Mouse (Mus musculus): Measurements from ENCODE around the gene Plekhm3.

Gene Plekhm3

DNA sequence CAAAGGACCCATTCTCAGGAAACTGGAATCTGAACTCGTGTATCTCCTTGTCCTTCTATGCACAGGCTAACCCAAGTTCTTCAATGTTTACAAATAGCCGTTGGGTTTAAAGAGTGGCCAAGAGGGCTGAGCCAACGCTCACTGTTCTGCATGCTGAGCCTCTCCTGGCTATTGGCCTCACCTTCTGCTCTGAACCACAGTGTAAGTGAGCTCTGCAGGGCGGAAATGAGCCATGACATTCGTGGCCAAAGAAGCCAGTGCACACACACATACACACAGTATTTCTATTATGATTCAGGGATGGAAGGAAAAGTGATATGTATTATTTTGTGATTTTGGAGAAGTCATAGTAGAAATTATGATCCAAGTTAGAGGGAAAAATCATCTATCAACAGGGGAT lies 138.9 kb downstream of the Plekhm3 start:
- DNase-seq: no peak

DNA sequence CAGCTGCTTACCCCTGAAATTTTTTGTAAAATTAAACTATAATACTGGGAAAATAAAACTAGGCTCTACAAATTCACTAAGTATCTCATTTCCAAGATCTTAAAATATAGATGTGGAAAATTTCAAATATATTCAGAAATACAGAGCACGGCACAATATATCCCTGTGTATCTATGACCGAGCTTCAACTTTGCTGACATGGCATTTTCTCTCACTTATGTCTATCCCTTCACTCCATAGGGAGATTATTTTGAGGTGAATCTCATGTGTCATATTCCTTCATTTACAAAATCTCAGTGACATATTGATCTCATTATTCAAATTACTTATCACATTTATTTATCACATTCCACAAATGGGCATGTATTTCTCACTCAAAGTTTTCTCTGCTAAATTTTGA lies 143.4 kb downstream of the Plekhm3 start:
- no peak for DNase-seq

DNA sequence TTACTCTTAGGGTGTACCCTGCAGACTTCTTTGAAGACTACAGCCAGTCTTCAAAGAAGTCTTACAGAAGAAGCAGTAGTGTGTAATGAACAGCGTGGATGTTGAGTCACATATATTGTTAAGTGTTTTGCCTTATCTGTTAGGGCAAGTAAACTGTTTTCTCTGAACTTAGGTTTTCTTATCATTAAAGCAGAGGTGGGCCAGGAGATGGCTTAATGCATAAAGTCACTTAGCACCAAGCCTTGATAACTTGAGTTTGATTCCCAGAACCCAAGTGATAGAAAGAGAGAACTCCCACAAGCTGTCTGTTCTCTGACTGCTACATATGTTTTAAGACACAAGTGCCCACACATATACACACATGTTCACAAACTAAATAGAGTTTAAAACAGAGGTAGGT lies 144.7 kb downstream of the Plekhm3 start:
- no peak for DNase-seq

DNA sequence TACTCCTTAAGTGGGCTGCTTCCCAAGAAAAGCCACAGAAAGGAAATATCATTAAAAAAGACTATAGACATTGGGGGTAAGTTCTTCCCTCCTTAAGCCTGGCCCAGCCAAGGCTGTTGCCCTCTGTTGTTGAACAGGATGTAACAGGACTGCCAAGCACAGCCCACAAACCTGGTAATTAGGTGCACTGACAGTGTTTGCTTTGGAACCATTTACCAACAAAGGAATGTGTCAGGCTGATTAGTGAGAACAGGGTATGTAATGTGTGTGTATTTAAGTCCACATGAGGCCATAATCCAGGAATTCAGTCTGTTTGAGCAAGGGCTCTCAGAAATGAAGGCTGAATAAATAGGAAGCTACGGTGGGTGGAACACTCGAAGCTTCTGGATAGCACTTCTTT lies 147.5 kb downstream of the Plekhm3 start:
- DNase-seq: peak; percentile 53

DNA sequence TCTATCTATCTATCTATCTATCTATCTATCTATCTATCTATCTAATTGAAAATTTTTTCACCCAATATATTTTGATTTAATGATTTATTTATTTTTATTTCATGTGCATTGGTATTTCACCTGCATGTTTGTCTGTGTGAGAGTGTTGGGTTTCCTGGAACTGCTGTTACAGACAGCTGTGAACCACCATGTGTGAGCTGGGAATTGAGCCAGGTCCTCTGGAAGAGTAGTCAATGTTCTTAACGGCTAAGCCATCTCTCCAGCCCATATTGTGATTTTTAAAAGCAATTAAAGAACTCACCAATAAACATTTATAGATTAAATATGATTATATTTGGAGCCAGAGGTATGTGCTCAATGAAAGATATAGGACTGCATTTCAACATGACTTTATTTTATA lies 148.9 kb downstream of the Plekhm3 start:
- no peak for DNase-seq

DNA sequence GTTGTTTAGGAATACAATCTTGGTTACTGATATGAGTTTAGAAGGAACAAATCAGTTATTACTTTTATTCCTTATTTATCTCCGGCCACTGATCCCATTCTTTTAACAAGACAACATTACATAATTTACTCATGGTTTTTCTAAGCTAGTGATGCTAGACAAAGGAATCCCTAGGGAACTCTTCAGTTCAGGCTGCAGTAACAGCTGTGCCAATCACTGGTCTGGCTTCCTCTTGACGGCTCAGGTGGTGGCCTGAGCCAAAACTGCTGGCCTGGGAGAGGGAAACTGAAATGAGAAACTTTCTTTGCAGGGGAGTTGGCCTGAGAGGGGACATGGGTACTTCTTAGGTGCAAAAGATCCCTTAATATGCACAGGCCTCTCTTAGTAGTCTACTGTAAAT lies 151.4 kb downstream of the Plekhm3 start:
- no peak for DNase-seq

DNA sequence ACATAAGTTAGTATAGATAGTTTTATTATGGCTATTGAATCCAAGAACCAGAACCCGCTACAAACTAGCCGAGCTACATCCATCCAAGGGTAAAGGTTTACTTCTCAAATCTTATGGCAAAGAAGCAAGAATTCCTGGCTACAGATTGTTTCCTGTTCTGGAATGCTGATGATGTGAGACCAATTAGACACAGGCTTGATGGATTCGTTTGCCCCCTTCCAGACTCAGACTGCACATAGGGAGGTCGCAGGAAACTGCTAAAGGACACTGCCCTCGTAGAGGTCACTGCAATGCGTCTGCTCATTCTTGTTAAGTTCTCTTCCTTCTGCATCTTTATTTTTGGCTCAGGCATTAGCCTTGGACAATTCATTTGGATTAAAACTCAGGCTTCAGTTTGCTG lies 154.0 kb downstream of the Plekhm3 start:
- DNase-seq: no peak

DNA sequence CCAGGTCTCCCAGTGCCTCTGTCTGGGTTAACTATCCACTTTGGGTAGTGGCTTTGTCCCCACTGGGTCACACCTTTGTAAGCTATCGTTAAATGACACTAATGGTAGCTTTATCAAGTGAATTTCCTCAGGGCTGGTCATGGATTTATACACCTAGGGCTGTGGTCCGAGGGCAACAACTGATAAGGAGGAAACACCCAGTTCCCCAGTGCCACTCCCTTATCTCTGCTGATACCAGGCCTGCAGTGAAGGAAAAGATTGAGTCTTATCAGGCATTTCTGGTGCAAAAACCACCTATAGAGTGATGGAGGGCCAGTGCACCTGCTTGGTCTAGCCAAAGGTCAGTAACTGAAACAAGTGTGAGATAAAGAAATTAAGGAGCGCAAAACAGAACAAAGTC lies 159.0 kb downstream of the Plekhm3 start:
- DNase-seq: no peak

DNA sequence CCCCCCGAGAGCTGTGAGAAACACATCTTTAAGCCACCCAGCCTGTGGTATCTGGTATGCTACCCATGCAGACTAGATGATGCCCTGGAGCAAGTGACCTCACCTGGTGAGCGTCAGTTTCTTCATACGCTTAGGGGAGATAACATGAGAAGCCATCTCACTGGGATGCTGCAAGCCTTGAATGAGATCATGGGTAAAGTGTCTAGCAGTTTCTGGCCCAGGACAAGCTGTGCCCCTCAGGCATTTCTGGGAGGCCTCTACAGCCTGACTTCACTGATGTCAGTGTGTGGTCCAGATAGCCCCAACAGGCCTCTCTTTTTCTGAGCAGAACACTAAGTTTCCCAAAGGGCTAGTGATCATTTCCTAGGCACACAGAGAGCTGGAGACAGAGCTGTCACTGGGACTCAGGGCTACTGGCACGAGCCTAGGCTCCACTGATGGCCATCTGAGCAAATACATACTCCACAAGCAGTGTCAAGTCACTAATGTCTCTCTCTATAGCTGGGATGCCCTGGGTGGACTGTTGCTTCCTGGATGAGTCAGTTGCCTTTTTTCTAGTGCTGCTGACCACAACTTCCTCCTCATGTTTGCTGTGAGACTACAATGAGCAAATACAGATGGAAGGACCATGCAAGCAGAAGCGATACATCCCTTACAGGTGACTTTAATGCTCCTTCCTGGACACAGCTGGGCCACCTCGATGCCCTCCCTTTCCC lies 159.6 kb downstream of the Plekhm3 start:
- no peak for DNase-seq

DNA sequence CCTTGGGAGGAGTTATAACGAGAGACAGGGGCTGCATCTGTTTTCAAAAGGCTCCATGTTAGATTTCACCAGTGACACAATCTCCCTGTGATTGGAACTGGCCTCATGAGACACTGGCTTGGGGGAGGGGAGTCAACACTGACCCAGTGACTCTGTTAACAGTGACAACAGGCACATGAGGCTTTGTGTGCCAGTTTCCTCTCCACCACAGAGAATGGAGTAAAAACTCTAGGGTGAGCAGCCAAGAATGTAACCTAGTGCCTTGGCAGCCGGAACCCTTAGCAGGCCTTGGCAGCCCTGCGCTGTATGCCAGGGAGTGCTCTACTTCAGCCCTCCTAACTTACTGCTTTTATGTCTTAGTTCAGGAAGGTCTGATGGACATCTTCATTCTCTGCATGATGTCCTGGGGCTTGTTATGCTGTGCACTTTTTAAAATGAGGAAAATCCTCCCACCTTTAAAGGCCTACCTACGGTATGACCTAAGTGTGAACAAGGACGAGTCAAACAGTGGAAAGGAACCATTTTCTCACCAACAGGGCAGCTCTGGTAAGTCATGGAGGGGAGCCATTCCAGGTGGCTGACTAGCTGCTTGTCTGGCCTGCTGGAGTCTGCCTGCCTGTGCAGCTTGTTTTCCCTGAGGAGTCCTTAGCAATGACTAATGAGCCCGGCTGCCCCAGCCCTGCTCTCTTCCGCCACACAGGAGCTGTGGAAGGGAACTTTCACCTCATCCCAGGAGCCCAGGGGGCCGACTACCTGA lies 161.2 kb downstream of the Plekhm3 start:
- no peak for DNase-seq

DNA sequence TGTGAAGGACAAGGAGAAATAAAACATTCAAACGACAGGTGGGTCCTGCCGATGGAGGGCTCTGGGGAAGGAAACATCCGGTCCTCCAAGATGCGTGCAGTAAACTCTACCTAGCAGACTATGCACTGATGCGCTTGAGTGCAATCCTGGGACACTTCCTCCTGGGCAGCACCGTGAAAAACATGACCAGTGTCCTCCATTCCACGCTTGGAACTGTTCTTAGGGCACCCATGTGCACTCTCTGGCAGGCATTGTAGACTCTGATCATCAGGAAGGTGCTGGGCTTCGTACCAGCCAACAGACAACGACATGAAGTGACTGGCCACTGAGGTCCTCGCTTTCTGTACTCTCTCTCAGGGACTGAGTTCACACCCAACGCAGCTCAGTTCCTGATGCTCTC lies 162.5 kb downstream of the Plekhm3 start:
- DNase-seq: peak; percentile 61

DNA sequence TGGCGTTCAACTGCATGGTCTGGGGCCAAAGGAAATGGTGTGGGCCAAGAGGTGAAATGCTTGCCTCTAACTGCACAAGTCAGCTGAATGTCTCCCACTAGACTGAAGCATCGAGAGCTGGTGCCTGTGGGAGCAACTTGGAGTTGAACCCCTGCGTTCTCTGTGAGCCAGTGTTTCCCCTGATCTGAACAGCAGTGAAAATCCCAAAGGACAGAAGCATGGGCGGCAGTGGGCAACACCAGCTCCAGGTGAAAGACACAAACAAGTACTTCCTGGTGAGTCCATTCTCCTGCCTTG lies 163.4 kb downstream of the Plekhm3 start:
- DNase-seq: no peak

DNA sequence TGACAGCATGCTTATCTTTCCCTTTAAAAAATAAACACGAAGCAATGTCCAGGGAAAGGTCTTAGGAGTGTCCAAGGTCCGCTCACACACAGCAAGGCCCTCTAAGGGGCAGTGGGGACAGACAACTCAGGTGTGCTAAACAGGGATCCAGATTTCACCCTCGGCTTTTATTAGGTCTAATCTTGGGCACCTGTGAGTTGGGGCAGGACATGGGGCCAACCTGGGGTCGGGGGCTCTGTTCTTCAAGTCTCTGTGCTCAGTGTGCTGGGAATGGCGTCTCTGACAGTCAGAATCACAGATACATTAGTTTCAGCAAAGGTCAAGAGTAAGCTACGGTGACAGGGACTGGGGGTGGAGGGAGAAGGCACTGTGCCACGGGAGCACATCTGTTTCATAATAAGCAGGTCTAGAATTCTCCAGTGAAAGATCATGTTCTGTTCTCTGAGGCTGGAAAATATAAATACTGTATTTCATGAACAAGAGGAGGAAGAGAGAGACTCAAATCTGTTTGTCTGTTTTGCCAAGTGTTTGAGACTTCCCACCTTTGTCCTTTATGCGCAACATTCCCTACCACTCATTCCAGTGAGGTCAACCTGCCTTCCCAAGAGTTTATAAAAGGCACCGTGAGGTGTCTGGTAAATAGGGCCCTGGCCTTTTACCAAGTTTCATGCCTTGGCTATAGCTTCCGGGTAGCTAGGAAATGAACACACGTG lies 163.9 kb downstream of the Plekhm3 start:
- DNase-seq: peak; percentile 53

DNA sequence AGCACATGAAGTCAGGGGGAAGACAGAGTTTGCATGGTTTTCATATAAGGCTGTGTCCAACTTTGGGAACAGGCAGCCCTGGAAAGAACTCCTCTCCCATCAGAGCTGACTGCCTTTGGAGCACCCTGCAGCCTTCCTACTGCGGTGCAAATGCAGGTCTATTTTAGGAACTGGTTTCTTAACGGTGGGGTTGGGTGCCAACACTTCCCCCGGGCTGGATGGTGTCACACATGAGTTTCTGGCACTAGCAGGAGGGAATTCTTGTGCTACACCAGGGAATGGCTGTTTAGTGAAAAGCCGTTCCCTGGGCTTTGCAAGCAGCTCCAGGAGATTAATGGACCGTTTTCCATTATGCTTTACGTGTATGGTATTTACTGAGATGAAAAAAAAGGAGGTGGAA lies 164.8 kb downstream of the Plekhm3 start:
- peak; percentile 61 for DNase-seq

DNA sequence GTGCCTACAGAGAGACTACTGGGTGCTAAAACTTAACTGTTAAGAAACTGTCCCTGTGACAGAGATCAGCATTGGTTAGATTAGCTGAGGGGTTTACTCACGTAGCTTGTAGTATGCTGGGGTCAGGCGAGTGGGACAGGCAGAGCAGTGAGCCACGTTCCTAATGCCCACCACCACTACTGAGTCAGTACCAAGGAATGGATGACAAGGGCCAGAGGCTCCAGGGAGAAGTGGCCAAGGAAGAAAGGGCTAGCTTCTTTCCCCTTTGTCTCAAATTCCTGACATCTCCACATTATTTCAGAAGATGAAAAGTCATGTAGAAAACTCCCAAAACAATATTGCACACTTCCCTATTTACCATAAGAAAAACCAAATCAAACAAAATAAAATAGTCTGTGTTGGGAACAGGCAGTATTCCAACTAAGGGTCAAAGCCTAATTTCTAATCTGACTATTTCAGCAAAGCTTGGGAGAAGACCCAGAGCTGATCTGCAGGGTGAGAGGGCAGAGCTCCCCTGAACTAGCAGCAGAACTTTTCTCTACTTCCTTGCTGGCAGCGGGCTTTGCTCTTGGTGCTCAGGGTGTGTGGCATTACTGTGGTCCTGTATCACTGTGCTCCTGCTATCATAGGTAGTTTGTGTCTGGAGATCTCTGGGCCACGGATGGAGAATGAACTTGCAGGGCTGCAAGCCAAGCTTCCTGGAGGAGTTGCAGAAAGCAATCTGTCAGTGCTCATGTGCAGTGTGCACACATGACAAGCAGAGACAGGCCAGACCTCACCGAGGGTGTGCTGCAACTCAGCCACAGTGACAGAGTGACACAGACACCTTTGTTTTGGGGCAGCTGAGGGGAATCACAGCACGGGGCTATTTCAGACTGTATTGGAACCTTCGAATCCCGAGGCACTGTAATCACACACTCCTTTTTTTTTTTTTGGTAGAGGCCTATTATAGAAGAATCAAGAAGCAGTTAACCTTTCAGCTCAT lies 165.5 kb downstream of the Plekhm3 start:
- peak; percentile 37 for DNase-seq

DNA sequence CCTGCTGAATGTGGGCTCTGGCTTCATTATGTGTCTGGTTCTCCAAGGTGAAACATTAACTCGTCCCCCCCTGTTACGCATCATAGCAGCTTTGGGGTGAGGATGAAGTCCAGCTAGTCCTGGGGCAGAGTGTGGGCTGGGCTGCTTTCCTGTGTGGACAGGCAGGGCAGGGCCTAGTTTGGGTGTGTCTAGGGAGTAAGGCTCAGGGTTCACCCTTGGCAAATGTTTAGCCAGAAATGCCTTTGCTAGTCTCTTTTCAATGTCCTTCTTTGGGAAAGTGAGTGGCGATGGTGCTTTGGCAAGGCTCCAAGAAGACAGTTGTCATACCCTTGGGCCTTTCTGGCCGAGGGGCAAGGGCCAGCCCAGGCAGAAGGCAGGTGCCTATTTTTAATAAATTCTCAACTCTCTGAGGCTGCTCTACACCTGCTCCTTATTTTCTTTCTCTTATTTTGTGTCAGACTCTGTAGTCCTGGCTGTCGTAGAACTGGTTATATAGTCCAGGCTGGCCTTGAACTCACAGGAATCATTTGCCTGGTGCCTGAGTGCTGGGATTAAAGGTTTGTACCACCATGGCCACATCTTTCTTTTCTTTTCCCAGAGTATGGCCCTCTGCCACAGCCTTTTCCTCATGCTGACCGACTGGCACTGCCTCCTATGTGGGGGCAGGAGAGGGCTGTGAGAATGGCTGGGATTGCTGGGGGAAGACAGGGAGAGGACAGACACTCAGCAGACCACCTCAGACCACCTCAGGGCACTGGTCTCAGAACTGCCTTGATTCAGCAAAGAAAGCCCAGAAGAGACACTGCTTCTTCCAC lies 168.7 kb downstream of the Plekhm3 start:
- DNase-seq: peak; percentile 97

DNA sequence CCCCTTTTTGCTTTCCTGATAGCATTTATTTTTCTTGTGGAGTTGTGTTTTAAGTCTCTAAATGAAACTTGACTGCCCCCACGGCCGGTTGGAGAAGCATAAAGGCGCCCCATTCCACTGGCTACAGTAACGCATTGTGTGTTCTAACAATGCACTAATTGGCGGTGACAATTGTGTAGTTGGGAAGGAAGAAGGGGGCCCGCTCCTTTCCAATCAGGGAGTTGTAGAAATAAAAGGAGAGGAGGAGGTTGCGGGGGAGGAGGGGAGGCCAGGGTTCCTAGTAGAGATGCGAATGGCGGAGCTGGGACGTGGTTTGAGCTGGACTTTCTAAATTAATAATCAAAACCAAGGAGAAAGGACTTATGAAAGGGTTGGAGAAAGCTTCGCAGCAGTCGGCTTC lies 176.8 kb downstream of the Plekhm3 start:
- no peak for DNase-seq

DNA sequence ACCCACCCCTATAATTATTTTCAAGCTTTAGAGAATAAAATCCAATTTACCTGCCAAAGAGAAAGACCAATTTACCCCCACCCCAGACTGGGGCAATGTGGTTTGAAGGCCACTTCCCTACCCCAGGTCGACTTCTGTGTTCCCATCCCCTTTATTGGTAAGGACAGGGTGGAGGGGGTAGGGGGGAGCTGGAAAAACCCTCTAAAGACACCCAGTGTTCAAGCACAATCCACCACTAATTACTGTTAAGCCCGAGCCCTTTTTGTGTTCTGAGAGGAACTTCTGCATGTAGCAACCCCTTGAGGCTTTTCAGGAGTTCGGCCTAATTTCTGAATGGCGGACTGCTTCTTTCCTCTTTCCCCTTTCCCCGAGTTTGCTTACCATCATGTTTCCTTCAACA lies 177.2 kb downstream of the Plekhm3 start:
- no peak for DNase-seq

DNA sequence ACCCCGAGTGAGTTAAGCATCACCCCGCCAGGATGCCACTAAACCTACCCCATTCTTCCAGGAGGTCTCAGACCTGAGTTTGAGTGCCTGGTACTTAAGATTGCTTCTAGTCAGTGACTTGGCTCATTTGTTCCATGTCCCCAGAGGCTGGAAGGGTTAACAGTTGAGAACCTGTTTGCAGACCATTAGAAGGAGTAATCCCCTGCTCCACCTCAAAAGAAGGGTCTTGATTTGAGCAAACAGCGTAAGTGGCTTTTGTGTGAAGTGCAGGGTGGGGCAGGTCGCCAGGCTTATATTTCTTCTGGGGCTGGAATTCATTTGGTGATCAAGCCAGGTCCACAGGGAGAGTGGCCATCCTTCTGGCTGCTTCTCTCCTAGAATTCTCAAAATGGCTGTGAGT lies 183.3 kb downstream of the Plekhm3 start:
- no peak for DNase-seq

DNA sequence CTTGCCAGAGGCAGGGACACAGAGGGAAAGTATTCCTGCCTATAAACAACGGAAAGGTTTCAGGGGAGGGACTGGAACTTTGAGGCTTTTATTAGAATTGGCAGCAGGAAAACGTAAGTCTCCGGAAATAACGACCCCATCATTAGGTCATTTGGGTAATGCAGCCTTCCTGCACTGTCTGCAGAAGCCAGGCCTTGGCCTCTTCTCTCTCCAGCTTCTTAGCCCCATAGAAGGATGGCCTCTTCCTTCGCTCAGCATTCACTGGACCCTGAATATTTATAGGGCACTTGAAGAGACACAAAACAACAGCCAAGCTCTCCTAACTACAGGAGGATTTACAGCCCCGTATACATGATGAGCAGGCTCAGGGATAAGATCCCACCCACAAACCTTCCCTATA lies 186.5 kb downstream of the Plekhm3 start:
- DNase-seq: no peak

DNA sequence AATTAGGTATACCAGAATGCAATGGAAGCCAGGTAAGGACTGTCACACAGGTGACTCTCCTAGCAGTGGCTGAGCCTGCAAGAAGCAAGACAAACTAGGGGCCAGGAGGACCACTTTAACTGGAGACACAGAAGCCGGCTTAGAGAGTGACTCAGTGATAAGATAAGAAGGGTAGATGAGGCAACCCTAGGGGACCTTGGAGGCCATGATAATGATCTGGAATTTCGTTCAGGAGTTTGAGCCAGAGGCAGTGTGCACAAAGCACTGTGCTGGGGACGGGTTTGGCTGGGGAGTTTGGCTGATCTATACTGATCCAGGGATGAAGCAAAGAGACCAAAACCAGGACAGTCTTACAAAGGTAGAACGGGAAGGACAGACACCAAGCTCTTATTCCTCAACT lies 195.0 kb downstream of the Plekhm3 start:
- DNase-seq: no peak

DNA sequence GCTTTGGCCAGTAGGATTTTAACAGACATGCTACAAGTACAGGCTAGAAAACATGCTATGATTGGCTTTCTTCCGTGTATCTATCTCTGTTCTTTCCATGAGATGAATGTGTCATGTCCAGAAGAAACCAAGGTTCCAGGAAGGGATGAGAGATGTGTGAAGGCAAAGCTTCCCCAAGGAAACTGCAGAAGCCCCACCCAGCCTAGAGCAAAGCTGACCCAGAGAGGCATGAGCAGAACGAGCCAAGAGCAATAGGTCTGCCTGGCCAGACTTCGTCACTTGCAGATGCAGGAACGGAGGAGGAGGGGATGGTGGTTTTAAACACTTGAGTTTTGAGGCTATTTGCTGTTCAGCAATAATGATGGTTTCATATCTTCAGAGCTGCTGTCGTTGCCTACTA lies 198.9 kb downstream of the Plekhm3 start:
- no peak for DNase-seq
